Mouse (Mus musculus) gastrocnemius, adult 2 months (tissue): ENCODE measurements around the gene Fmnl2. TPM values are rescaled to one million over a fixed set of nuclear protein-coding genes. Genes with fewer than 3 reads are reported as not detected.
A peak's percentile ranks its signal among the peaks of the same experiment; 100 is the strongest.

ENCODE experiments used
- DNase-seq: peaks from one replicate; pipeline ENCODE4 v3.0.0; 2022
- H3K27ac ChIP-seq: fragments of 200-600 bp; 2 replicates; pipeline ENCODE4 v1.8.1; 2022; ENCODE audit warnings: mild to moderate bottlenecking
- H3K4me3 ChIP-seq: fragments of 200-600 bp; 2 replicates; pipeline ENCODE4 v1.8.1; 2022; ENCODE audit warnings: mild to moderate bottlenecking, moderate library complexity
- CTCF ChIP-seq: fragments of 200-600 bp; IDR thresholded peaks from 2 replicates; pipeline ENCODE4 v1.8.1; 2022; ENCODE audit warnings: antibody characterized with exemption, mild to moderate bottlenecking, moderate library complexity
- intact Hi-C: fragments of 180-260 bp; cut with DNase I; formaldehyde crosslinking; loops from one replicate; pipeline ENCODE4 v1.15.1; 2025
- total RNA-seq, 2 experiments: library from RNA; stranded (reverse); gene quantifications; 2 replicates each; pipeline ENCODE4 v1.2.3; 2021

Fmnl2 gene
- total RNA-seq, 2 experiments from 2014 or later, result 6.0 to 7.0 TPM

DNA sequence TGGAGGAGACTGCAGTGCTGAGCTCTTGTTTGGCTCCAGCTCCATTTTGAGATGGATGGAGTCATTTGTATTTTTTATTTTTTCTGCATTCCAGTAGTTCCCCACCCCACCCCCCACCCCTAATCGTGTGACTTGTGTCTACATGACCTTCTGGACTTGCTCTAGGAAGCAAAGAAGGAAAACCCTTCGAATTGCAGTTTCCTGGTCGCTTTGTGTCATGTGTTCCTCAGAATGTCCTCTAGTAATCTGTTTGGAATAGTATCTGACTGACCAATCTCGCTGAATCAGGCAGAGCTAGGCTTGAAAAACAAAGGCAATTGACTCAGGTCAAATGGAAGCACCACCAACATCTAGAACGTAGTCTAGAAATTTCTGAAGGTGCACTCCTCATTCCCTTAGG, 15.0 kb downstream of the Fmnl2 start:
- Histone ChIP-seq H3K4me3 (no peak overlapping the region), H3K27ac (no peak overlapping the region; the same call in 1 of the 2 replicates)
- DNase-seq, result no peak
- no peak for TF ChIP-seq CTCF
- intact Hi-C loops, result no loop called here

DNA sequence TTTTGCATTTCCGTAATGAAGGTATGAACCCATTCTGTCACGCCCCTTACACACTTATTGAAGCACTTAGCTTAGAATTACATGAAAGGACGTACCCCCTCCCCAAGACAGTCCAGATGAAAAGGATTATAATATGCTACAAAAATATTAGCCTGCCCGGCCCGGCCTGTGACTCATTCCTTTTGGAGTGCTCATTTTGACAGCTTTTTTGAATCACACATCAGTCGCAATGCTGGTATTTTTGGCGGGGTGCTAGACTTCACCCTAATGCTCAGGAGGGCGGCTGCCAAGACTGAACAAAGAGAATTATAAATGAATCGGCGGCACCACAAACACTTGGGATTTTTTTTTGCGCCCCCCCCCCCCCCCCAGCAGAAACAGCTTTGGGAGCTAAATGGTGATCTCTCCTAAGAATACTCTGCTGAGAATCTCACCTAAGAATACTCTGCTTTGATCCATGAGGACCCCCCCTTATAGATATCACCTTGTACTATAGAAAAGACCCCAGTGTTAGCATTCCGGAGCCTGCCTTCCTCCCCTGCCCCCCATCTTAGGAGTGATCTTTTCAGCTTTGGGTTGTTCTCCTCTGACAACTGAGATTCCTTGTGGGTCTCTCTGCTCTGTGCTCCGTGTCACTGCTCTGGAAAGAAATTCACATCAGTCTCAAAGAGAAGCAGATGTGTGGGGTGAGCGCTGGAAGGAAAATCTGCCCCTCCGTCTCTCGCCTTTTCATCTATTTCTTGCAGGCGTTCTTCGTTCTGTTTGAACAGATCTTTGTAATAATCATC, 15.8 kb downstream of the Fmnl2 start:
- DNase-seq, result peak; percentile 41
- intact Hi-C loops, result no loop called here
- TF ChIP-seq CTCF, result no peak
- Histone ChIP-seq H3K4me3 (no peak overlapping the region), H3K27ac (peak overlapping the region; percentile 24; the same call in 1 of the 2 replicates)

DNA sequence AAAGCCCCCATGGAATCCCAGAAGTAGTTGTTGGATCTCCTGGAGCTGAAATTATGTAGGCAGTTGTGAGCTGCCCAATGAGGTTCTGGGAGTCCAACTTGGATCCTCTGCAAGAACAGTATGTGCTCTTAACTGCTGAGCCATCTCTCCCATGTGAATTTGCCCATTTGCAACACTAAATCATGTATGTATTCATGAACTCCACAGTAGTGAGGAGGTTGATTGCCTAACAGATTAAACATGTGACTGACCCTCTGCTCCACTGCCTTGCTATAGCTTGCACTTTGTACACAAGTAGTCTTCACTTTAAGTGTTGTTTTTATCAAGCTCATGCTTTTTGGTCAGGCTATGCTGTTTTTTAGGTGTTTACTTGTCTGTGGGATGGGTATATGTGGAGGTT, 17.1 kb downstream of the Fmnl2 start:
- Histone ChIP-seq H3K27ac (no peak overlapping the region), H3K4me3 (no peak overlapping the region)
- no peak for DNase-seq
- intact Hi-C loops, result no loop called here
- TF ChIP-seq CTCF, result no peak

DNA sequence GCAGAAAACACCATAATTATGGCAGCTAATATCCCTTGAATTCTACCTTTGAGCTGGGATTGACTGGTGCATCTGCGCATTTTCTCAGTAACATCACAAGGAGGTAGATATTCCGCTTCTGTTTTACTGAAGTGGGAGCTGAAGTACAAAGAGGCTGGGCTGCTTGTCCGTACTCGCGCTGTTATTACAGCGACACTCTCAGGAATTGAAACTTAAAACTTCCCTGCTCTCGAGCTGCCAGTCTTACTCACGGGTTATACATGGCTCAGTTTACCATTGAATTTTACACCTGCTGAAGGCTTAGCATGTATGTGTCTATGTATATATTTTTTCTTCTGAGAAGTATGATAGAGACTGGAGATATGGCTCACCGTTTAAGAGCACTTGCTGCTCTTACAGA, 18.1 kb downstream of the Fmnl2 start:
- peak overlapping the region; percentile 56 for H3K27ac ChIP-seq
- peak overlapping the region; percentile 49 for H3K4me3 ChIP-seq
- DNase-seq, result no peak
- no peak for TF ChIP-seq CTCF
- intact Hi-C loops, result no loop called here

DNA sequence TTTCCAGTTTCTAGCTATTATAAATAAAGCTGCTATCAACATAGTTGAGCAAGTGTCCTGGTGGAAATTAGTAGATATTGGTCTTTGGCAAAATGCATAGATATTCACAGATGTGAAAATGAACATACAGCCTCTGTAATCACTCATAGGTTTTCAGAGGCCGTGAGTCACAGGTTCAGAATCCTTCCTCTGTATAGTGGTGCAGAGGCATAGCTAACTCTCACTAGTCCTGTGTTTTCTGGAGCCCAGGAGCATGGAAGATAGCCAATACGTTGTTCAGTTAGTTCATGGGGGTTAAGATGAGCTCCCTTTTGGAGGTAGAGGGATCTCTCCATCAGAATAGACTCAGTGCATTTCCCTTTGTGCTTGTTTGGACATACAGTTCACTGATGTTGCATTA, 25.7 kb downstream of the Fmnl2 start:
- TF ChIP-seq CTCF, result no peak
- Histone ChIP-seq H3K27ac (no peak overlapping the region), H3K4me3 (no peak overlapping the region)
- no peak for DNase-seq
- intact Hi-C loops, result no loop called here

DNA sequence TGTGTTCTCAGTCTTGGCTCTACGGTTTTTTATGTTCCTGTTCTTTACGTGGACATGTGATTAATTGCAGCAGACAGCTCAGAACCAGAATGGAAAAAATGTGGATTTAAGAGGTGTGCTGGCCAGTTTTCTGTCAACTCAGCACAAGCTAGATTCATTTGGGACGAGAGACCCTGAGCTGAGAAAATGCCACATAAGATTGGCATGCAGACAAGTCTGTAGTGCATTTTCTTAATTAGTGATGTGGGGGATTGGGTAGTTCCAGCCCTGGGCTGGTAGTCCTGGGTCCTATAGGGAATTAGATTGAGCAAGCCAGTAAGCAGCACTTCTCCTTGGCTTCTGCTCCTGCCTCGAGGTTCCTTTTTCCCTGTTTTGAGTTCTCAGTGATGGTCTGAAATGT, 26.4 kb downstream of the Fmnl2 start:
- TF ChIP-seq CTCF, result no peak
- DNase-seq, result no peak
- intact Hi-C loops, result no loop called here
- Histone ChIP-seq H3K4me3 (no peak overlapping the region), H3K27ac (no peak overlapping the region)

DNA sequence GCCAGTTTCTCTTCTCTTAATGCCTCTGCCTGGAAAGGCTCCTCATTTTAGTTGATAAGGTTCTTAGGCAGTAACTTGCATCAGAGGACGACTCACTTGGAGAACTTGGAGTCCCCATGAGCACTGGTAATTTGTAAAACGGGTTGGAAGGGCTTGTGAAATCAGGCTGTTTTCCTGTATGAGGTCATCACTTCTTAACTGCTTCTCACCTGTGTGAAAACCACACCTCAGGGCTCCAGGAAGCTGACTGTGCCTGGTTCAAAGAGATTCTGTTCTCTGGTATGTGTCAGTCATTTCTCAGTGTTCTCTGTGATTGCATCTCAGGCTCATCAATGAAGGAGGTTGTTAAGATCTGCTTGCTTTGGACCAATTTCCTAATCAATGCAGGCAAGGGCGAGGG, 27.4 kb downstream of the Fmnl2 start:
- intact Hi-C loops, result no loop called here
- Histone ChIP-seq H3K4me3 (no peak overlapping the region), H3K27ac (no peak overlapping the region)
- TF ChIP-seq CTCF, result no peak
- DNase-seq, result no peak

DNA sequence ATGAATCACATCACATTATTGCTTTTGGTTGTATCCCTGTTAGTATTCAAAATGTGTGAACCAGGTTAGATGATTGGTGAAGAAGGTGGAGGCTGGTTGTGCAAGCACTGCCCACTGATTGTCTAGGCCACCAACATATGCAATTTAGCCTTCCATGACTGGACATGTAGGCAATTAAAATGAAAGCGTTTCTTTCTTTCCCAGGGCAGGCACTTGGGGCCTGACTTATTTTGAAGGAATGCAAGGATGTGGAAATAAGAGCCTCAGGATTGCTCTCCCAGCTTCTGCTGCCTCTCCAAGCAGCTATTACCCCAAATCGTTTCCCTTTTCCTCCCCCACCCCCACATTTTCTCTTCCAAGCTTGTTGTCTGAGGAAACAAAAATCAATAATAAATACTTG, 29.6 kb downstream of the Fmnl2 start:
- no peak for TF ChIP-seq CTCF
- intact Hi-C loops, result no loop called here
- Histone ChIP-seq H3K4me3 (no peak overlapping the region), H3K27ac (no peak overlapping the region)
- DNase-seq, result no peak

DNA sequence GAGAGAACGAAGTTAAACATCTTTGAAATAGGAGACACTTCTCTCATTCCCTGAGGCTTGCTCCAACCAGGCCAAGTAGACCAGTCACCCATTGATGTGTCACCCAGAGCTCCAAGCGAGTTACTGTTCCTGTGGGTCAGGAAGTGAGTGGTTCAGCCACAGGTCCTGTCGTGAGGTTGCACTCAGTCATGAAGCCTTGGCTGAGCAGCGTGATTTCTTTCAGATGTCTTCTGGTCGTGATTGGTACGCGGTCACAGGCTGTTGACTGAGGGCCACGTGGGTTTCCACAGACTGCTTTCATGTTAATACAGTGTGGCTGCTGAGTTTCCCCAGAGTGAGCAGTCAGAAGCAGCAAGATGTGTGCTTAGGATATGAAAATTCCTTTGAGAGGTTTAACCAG, 33.5 kb downstream of the Fmnl2 start:
- TF ChIP-seq CTCF, result no peak
- no peak for DNase-seq
- Histone ChIP-seq H3K27ac (no peak overlapping the region), H3K4me3 (no peak overlapping the region)
- intact Hi-C loops, result no loop called here

DNA sequence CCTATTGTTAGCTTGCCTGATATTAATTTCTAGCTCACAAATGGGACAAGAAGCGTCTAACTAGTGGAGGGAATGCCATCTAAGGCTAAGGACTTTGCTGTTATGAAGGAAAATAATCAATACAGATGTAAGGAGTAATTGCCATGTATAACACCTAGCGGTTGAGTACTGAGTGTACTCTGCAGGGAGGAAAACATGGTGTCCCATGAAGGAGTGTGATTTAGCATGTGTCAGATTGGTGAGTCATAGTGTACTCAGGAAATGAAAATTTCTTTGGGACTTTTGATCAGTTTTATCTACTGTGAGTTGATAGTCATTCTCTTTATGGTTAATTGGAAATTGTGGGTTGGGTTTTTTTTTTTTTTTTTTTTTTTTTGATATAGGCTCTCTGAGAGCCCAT, 34.1 kb downstream of the Fmnl2 start:
- Histone ChIP-seq H3K27ac (no peak overlapping the region; the same call in 1 of the 2 replicates), H3K4me3 (no peak overlapping the region)
- no peak for TF ChIP-seq CTCF
- no peak for DNase-seq
- intact Hi-C loops, result no loop called here

DNA sequence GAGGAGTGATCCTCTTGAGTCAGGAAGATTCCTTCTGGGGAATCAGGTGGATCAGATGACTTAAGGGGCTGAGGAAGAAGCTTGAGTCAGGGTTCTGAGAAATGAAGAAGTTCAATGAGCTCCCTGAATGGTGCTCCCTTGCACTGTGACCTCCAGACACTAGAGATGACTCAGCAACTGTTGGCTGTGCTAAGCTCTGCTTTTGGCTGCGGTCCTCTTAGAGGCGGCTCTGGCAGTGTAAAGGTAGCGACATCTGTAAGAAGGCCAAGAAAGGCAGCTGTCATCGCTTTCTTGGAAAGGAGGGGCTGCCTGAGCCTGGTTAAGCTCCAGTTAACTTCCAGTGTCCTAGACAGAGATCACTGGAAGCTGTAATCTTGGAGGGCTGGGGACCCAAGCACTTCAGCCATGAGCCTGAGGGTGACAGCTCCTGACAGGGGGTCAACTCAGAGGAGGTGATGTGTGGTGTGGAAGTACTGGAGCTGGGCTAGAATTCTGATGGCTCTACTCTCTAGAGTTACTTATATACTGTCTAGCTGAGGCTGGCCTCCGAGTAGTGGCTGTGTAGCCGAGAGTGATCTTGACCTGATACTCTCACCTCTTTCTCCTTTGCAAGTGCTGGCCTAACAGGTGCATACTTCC, 37.4 kb downstream of the Fmnl2 start:
- intact Hi-C loops, result loop anchor here (5.0 kb wide), 1 partner anchor 42 kb away; no protein-coding TSS in a partner anchor

DNA sequence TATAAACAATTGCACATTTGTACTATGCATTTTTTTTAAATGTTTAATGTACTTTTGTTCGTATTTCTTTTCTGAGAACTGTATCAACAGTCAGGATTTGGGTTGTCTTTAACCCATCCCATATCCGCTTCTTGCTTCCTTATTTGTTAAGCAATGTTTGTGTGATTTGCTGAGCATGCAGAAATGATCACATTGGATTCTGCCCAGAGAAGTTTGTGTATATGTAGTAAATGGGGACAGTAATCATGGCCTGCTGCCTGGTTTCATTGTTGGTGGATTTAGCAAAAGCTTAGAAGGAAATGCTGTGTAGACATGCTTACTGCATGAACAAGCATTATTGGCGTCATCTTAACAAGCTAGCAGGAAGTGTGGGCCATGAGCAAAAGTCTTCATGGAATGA, 39.3 kb downstream of the Fmnl2 start:
- Histone ChIP-seq H3K4me3 (no peak overlapping the region), H3K27ac (no peak overlapping the region)
- DNase-seq, result no peak
- intact Hi-C loops, result loop anchor here (5.0 kb wide), 1 partner anchor 40 kb away; no protein-coding TSS in a partner anchor
- TF ChIP-seq CTCF, result no peak

More for the DNA sequence above, 37.4 kb downstream of the Fmnl2 start:
- Histone ChIP-seq H3K27ac (peak overlapping the region; percentile 78), H3K4me3 (no peak overlapping the region; the same call in 1 of the 2 replicates)
- no peak for TF ChIP-seq CTCF
- peak; percentile 89 for DNase-seq

DNA sequence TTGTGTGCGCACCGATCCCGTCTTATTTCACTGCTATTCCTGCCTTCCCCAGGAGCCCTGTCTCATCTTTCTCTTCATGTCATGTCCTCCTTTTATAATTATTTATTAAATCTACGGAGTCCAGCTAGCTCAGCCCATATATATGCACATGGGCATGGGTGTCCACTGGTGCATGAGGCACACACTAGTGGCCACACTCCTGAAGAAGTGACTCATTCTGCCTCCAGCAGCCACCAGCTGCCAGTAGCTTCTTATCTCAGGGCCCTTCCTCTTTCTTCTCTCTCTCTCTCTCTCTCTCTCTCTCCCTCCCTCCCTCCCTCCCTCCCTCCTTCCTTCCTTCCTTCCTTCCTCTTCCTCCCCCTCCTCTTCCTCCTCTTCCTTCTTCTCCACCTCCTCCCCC, 43.1 kb downstream of the Fmnl2 start:
- intact Hi-C loops, result no loop called here
- DNase-seq, result no peak
- no peak overlapping the region for H3K27ac ChIP-seq
- no peak for TF ChIP-seq CTCF
- H3K4me3 ChIP-seq, result no peak overlapping the region
